Mouse (Mus musculus) layer of hippocampus, postnatal 36 days (tissue): Measurements from ENCODE around the gene Olfr1354. TPM values are rescaled to one million over a fixed set of nuclear protein-coding genes. Genes with fewer than 3 reads are reported as not detected.
"Not testable (repeated sequence)": the region's sequence is repeated elsewhere in the genome, so short reads cannot be mapped to it uniquely, and the experiment has no call there.

Experiments
- DNase-seq, 2 experiments: peaks; one replicate each; pipeline ENCODE4 v3.0.0; 2022
- total RNA-seq, 2 experiments: library from RNA; stranded (reverse); gene quantifications; 2 replicates each; pipeline ENCODE4 v1.2.3; 2021

Gene Olfr1354
- not detected for total RNA-seq

GRCm38 (mm10) chr10:78912871-78913270, at the start of gene Olfr1354:
TSS of gene Olfr1354 (plus strand) at chr10:78913171.
- not testable (repeated sequence) for DNase-seq

DNA sequence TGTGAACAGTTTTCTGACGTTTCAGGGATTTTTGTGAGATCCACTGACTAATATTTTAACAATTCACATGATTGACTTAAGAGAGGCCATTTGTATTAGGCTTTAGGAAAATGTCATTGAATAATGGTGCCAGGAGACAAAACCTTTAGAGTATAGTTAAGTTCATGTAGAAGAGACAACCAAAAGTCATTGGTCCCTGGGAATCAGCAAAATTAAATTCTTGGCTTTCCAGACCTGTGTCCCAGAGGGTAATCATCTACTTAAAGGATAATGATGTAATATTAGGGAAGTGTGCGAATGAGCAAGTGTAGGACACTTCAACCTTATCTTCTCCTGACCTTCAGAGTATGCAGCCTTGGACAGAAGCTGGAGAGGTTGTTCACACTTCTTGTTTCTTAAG, 37.7 kb upstream of the Olfr1354 start, which contains the start of gene Olfr1355:
Olfr1355 (plus strand) TSS at position 301 of the 400 bp plus-strand sequence.
- DNase-seq, result no peak

GRCm38 (mm10) chr10:78950336-78950735, 37.4 kb downstream of the Olfr1354 start, which contains the start of gene Olfr8:
TSS of gene Olfr8 (plus strand) at chr10:78950636.
- not testable (repeated sequence) for DNase-seq

GRCm38 (mm10) chr10:78963009-78963408, 50.0 kb downstream of the Olfr1354 start, which contains the start of gene Olfr1353:
TSS of gene Olfr1353 (plus strand) at chr10:78963309.
- DNase-seq, result not testable (repeated sequence)

Other genes with a start within 250 kb of the Olfr1354 start
- gene Casp14, start 194.9 kb upstream of the Olfr1354 start, total RNA-seq, result not detected
- gene Ccdc105, start 160.1 kb upstream of the Olfr1354 start, total RNA-seq, result under 1 TPM; 0.23 to 0.60 TPM
- gene Slc1a6, start 132.7 kb upstream of the Olfr1354 start, total RNA-seq, result 10 to 100 TPM in 1 of 2 experiments, 1 to 10 TPM in 1; 9.7 to 11.5 TPM
- gene Olfr1356, start 61.0 kb upstream of the Olfr1354 start, total RNA-seq, result not detected
- gene Olfr1355, start 37.6 kb upstream of the Olfr1354 start, total RNA-seq, result not detected
- not detected for gene Olfr8, start 37.5 kb downstream of the Olfr1354 start, total RNA-seq
- not detected for gene Olfr1353, start 50.1 kb downstream of the Olfr1354 start, total RNA-seq
- not detected for gene Olfr1352, start 67.9 kb downstream of the Olfr1354 start, total RNA-seq
- gene Olfr1351, start 99.3 kb downstream of the Olfr1354 start, total RNA-seq, result not detected
- gene Olfr57, start 115.6 kb downstream of the Olfr1354 start, total RNA-seq, result not detected
- gene 2610008E11Rik, start 184.4 kb downstream of the Olfr1354 start, total RNA-seq, result 10 to 100 TPM; 24.3 to 26.7 TPM
- not detected for gene Vmn2r80, start 235.6 kb downstream of the Olfr1354 start, total RNA-seq